Mouse (Mus musculus) embryonic facial prominence, embryonic 11.5 days (tissue): ENCODE data around the gene Prss12. TPM values are rescaled to one million over a fixed set of nuclear protein-coding genes. Genes with fewer than 3 reads are reported as not detected.
"Not testable (repeated sequence)": the region's sequence is repeated elsewhere in the genome, so short reads cannot be mapped to it uniquely, and the experiment has no call there.

Experiments used
- ATAC-seq: fragments of 200-750 bp; cut with Nextera tagmentation; replicated peaks from 2 replicates; pipeline ENCODE4 v1.8.0; 2017; ENCODE audit warnings: low read depth; ENCODE audit not compliant: insufficient number of reproducible peaks, low FRiP score, low TSS enrichment
- DNase-seq: peaks from one replicate; pipeline ENCODE4 v3.0.0-alpha.2; 2015; ENCODE audit warnings: low spot score
- H3K27ac ChIP-seq: fragments of 300-500 bp; sonication (generic); replicated peaks from 2 replicates; pipeline ENCODE4 v1.5.1; 2014; ENCODE audit warnings: mild to moderate bottlenecking, low read depth, low read length, control low read depth
- H3K27me3 ChIP-seq: fragments of 300-500 bp; sonication (generic); 2 replicates; pipeline ENCODE4 v1.6.1; 2014; ENCODE audit warnings: mild to moderate bottlenecking, low read length, moderate library complexity, mixed read lengths; ENCODE audit not compliant: control insufficient read depth, insufficient read depth
- H3K36me3 ChIP-seq: fragments of 300-500 bp; sonication (generic); replicated peaks from 2 replicates; pipeline ENCODE4 v1.6.1; 2014; ENCODE audit warnings: low read depth, mild to moderate bottlenecking, low read length, moderate library complexity, mixed read lengths; ENCODE audit not compliant: control insufficient read depth, insufficient read depth
- H3K4me1 ChIP-seq: fragments of 300-500 bp; sonication (generic); 2 replicates; pipeline ENCODE4 v1.6.1; 2014; ENCODE audit warnings: low read length, mixed read lengths; ENCODE audit not compliant: control insufficient read depth, insufficient read depth
- H3K4me2 ChIP-seq: fragments of 300-500 bp; sonication (generic); 2 replicates; pipeline ENCODE4 v1.6.1; 2014; ENCODE audit warnings: low read depth, mild to moderate bottlenecking, control low read depth, low read length, moderate library complexity
- H3K4me3 ChIP-seq: fragments of 300-500 bp; sonication (generic); 2 replicates; pipeline ENCODE4 v1.5.1; 2014; ENCODE audit warnings: low read depth, low read length, control low read depth
- H3K9ac ChIP-seq: fragments of 300-500 bp; sonication (generic); replicated peaks from 2 replicates; pipeline ENCODE4 v1.6.1; 2014; ENCODE audit warnings: mild to moderate bottlenecking, control low read depth, low read length
- H3K9me3 ChIP-seq: fragments of 300-500 bp; sonication (generic); replicated peaks from 2 replicates; pipeline ENCODE4 v1.6.1; 2016; ENCODE audit warnings: mild to moderate bottlenecking, low read length, inconsistent platforms, mixed read lengths; ENCODE audit not compliant: control insufficient read depth
- WGBS: fragments of 180-500 bp; shearing (Covaris S2); extraction: QIAGEN DNeasy Blood & Tissue Kit; methylation state at CpG from one replicate; pipeline ENCODE4 v1.1.7; 2014; 5-methylcytosine and 5-hydroxymethylcytosine counted together
- polyA plus RNA-seq: library from polyadenylated mRNA; unstranded; fragments of >200 nt; fragmentation: Nextera tagmentation; extraction: Ambion mirVana; gene quantifications from 2 replicates; pipeline ENCODE4 v1.2.1, GENCODE M21; 2014

Gene Prss12
- polyA plus RNA-seq, 1 experiment from 2014 or later = 8.3 TPM

DNA sequence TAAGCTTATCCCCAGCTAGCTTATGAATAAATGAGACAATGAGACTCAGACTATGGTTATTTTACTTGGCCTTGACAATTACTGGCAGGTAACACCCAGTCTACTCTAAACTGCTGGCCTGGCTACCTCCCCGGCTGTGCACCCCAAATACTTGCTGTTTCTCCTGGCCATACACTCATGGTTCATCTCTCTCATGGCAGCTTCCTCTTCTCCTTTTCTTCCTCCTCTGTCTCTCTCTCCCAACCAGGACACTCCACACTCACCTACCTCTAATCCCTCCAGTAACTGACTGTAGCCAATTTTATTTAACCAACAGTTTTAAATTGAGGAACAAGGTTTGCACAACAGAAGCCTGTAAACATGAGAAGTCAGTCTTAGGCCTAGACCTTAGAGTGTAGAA lies 45.1 kb downstream of the Prss12 start:
- Histone ChIP-seq H3K27me3 (no peaks in the 10 kb centered on the region), H3K4me1 (no peaks in the 10 kb centered on the region), H3K9ac (no peak overlapping the region), H3K27ac (no peak overlapping the region), H3K4me2 (no peak overlapping the region), H3K4me3 (no peak overlapping the region), H3K9me3 (no peaks in the 10 kb centered on the region), H3K36me3 (no peaks in the 10 kb centered on the region)
- no peak for DNase-seq
- WGBS = 100% methylated on average over 1 of the region's 1 CpGs
- no peak for ATAC-seq

GRCm38 (mm10) chr3:123493163-123493562 lies 46.5 kb downstream of the Prss12 start:
- no peak overlapping the region for H3K27ac ChIP-seq
- no peak overlapping the region for H3K4me3 ChIP-seq
- no peak overlapping the region for H3K4me2 ChIP-seq
- H3K4me1 ChIP-seq = no peaks in the 10 kb centered on the region
- no peaks in the 10 kb centered on the region for H3K27me3 ChIP-seq
- H3K9me3 ChIP-seq = no peaks in the 10 kb centered on the region
- DNase-seq (no peak), ATAC-seq (no peak)
- 90% methylated on average over 3 of the region's 3 CpGs for WGBS
- H3K9ac ChIP-seq = no peak overlapping the region
- H3K36me3 ChIP-seq = no peaks in the 10 kb centered on the region

DNA sequence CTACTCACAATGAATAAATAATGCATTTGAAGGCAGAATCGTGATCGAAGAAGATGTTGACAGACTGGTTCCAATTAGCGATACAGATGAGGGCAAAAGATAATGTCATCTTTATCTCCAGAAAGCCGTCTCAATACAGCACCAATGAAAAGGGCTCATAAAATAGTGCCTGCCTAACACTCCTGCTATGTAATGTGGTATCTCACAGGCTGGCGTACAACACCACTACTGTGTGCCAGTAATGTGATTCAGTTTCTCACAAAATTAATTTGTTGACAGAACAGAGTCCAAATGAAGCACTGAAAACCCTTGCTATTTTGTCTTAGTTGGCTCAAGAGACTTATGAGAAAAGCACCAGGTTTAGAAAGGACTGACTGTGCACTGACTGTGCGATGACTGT lies 48.4 kb downstream of the Prss12 start:
- 77% methylated on average over 6 of the region's 6 CpGs for WGBS
- ATAC-seq = no peak
- H3K4me2 ChIP-seq = no peak overlapping the region

GRCm38 (mm10) chr3:123498787-123499186 lies 52.1 kb downstream of the Prss12 start:
- DNase-seq = no peak
- Histone ChIP-seq H3K4me3 (no peak overlapping the region), H3K4me1 (no peaks in the 10 kb centered on the region), H3K27ac (no peak overlapping the region), H3K4me2 (no peak overlapping the region), H3K9ac (no peak overlapping the region), H3K36me3 (no peaks in the 10 kb centered on the region), H3K27me3 (no peaks in the 10 kb centered on the region), H3K9me3 (no peaks in the 10 kb centered on the region)
- ATAC-seq = no peak
- 82% methylated on average over 5 of the region's 5 CpGs for WGBS

More for the DNA sequence above, 48.4 kb downstream of the Prss12 start:
- Histone ChIP-seq H3K36me3 (no peaks in the 10 kb centered on the region), H3K4me1 (no peaks in the 10 kb centered on the region), H3K27me3 (no peaks in the 10 kb centered on the region), H3K4me3 (no peak overlapping the region), H3K27ac (no peak overlapping the region), H3K9me3 (no peaks in the 10 kb centered on the region), H3K9ac (no peak overlapping the region)
- no peak for DNase-seq

GRCm38 (mm10) chr3:123501798-123502197 lies 55.1 kb downstream of the Prss12 start:
- DNase-seq = not testable (repeated sequence)

GRCm38 (mm10) chr3:123503943-123504342 lies 57.2 kb downstream of the Prss12 start:
- DNase-seq (no peak), ATAC-seq (no peak)
- H3K9me3 ChIP-seq = no peaks in the 10 kb centered on the region
- H3K4me1 ChIP-seq = no peaks in the 10 kb centered on the region
- WGBS = 80% methylated on average over 6 of the region's 6 CpGs
- H3K36me3 ChIP-seq = no peaks in the 10 kb centered on the region
- no peak overlapping the region for H3K4me2 ChIP-seq
- H3K27ac ChIP-seq = no peak overlapping the region
- H3K27me3 ChIP-seq = no peaks in the 10 kb centered on the region
- no peak overlapping the region for H3K4me3 ChIP-seq
- H3K9ac ChIP-seq = no peak overlapping the region

More at GRCm38 (mm10) chr3:123501798-123502197, 55.1 kb downstream of the Prss12 start:
- not testable (repeated sequence) for H3K4me1 ChIP-seq, H3K9ac ChIP-seq, H3K36me3 ChIP-seq, ATAC-seq, H3K4me3 ChIP-seq, H3K4me2 ChIP-seq, H3K27ac ChIP-seq, H3K9me3 ChIP-seq, H3K27me3 ChIP-seq
- 85% methylated on average over 2 of the region's 2 CpGs for WGBS

DNA sequence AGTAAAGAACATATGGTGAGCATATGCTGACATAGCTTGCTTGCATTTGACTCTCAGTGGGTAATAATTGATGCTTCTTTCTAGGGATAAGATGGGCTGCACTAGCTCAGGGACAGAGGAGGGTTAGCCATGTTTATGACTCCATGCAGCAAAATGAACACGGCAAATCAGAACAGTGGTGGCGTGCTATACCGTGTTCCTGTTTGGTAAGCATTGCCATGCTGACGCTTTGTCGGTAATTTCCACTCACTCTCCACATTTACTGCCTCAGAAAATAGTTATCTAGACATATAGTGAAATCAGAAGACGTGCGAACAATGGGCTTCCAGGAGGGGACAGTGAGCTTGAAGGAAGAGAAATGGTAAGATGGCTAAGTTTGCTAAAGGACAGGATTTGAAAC lies 58.1 kb downstream of the Prss12 start:
- ATAC-seq (no peak), DNase-seq (peak; percentile 30)
- Histone ChIP-seq H3K27ac (no peak overlapping the region), H3K4me1 (no peaks in the 10 kb centered on the region), H3K4me2 (no peak overlapping the region), H3K4me3 (no peak overlapping the region), H3K27me3 (no peaks in the 10 kb centered on the region), H3K9me3 (no peaks in the 10 kb centered on the region), H3K36me3 (no peaks in the 10 kb centered on the region), H3K9ac (no peak overlapping the region)
- 87% methylated on average over 7 of the region's 7 CpGs for WGBS

DNA sequence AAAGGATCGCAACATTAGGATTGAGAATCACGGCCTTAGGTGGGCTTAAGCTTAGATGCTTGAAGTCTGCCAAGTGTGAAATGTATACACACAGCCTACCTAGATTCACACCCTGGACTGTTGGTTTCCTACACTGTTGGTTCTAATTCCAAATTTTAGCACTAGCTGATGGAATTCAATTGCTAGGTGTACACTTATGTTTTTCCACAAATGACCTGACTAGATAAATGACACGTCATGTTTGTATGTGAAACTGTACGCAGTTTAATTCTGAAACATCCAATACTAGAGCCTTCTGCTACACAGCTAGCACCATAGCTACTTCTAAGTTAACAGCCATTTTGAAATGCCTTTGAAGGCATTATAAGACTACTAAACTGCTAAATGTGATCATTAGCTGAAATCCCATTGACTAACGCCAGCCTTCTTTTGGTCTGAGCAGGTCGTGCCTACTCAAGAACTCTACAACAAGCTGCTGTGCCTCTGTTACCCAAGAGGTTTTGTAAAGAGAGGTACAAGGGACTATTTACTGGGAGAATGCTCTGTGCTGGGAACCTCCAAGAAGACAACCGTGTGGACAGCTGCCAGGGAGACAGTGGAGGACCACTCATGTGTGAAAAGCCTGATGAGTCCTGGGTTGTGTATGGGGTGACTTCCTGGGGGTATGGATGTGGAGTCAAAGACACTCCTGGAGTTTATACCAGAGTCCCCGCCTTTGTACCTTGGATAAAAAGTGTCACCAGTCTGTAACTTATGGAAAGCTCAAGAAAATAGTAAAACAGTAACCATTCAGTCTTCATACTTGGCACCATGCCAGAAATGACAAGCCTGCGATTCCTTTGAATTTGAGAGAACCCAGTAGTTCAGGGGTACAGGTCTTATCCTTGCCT lies 59.3 kb downstream of the Prss12 start:
- DNase-seq (no peak), ATAC-seq (no peak)
- WGBS = 55% methylated on average over 9 of the region's 9 CpGs
- Histone ChIP-seq H3K4me1 (no peaks in the 10 kb centered on the region), H3K4me3 (no peak overlapping the region), H3K27ac (no peak overlapping the region), H3K4me2 (0 out of 2 replicates have a peak overlapping the region, but pooled peaks have one; percentile 0), H3K9me3 (no peaks in the 10 kb centered on the region), H3K9ac (no peak overlapping the region), H3K36me3 (no peaks in the 10 kb centered on the region), H3K27me3 (no peaks in the 10 kb centered on the region)
